Mouse (Mus musculus) limb, embryonic 14.5 days (tissue): ENCODE data around the gene Gstm5. TPM values are rescaled to one million over a fixed set of nuclear protein-coding genes. Genes with fewer than 3 reads are reported as not detected.

Experiments
- ATAC-seq: fragments of 200-750 bp; cut with Nextera tagmentation; 2 replicates; pipeline ENCODE4 v1.8.0; 2017; ENCODE audit warnings: low read depth, moderate number of reproducible peaks, moderate TSS enrichment; ENCODE audit not compliant: low FRiP score
- DNase-seq: peaks from one replicate; pipeline ENCODE4 v3.0.0-alpha.2; 2015; ENCODE audit warnings: low spot score
- H3K27ac ChIP-seq: fragments of 300-500 bp; sonication (generic); replicated peaks from 2 replicates; pipeline ENCODE4 v1.5.1; 2014; ENCODE audit warnings: low read depth, mild to moderate bottlenecking, low read length, moderate library complexity, mixed read lengths
- H3K27me3 ChIP-seq: fragments of 300-500 bp; sonication (generic); 2 replicates; pipeline ENCODE4 v1.6.1; 2014; ENCODE audit warnings: low read length, mixed read lengths; ENCODE audit not compliant: control insufficient read depth, insufficient read depth
- H3K36me3 ChIP-seq: fragments of 300-500 bp; sonication (generic); 2 replicates; pipeline ENCODE4 v1.6.1; 2014; ENCODE audit warnings: mild to moderate bottlenecking, low read length, moderate library complexity, mixed read lengths; ENCODE audit not compliant: control insufficient read depth, insufficient read depth
- H3K4me1 ChIP-seq: fragments of 300-500 bp; sonication (generic); 2 replicates; pipeline ENCODE4 v1.6.1; 2014; ENCODE audit warnings: antibody characterized with exemption, low read length, mixed read lengths; ENCODE audit not compliant: control insufficient read depth, insufficient read depth
- H3K4me2 ChIP-seq: fragments of 300-500 bp; sonication (generic); replicated peaks from 2 replicates; pipeline ENCODE4 v1.6.1; 2014; ENCODE audit warnings: low read depth, mild to moderate bottlenecking, low read length, moderate library complexity; ENCODE audit not compliant: severe bottlenecking
- H3K4me3 ChIP-seq: fragments of 300-500 bp; sonication (generic); replicated peaks from 2 replicates; pipeline ENCODE4 v1.5.1; 2014; ENCODE audit warnings: low read length
- H3K9ac ChIP-seq: fragments of 300-500 bp; sonication (generic); 2 replicates; pipeline ENCODE4 v1.6.1; 2014; ENCODE audit warnings: mild to moderate bottlenecking, low read depth, low read length, moderate library complexity; ENCODE audit not compliant: severe bottlenecking
- H3K9me3 ChIP-seq: fragments of 300-500 bp; sonication (generic); 2 replicates; pipeline ENCODE4 v1.6.1; 2016; ENCODE audit warnings: low read length; ENCODE audit not compliant: control insufficient read depth
- POLR2A ChIP-seq: fragments of 200-500 bp; IDR thresholded peaks from 2 replicates; pipeline ENCODE4 v1.8.0; 2012; ENCODE audit warnings: inconsistent platforms, mild to moderate bottlenecking, moderate library complexity, borderline replicate concordance; ENCODE audit not compliant: insufficient read depth, insufficient read length; ENCODE audit errors: extremely low read depth
- WGBS: fragments of 180-500 bp; shearing (Covaris S2); extraction: QIAGEN DNeasy Blood & Tissue Kit; methylation state at CpG from one replicate; pipeline ENCODE4 v1.1.7; 2014; 5-methylcytosine and 5-hydroxymethylcytosine counted together
- polyA plus RNA-seq, 2 experiments: library from polyadenylated mRNA; depleted of rRNA in 1 of 2; stranded (reverse) in 1 of 2; unstranded in 1 of 2; fragments of >200 nt; fragmentation: Nextera tagmentation in 1 of 2; extraction: Ambion mirVana in 1 of 2; gene quantifications; 2 replicates each; pipeline versions ENCODE4 v1.2.1 to v1.2.3; 2012 to 2014

Gstm5 gene
- polyA plus RNA-seq, 2 experiments = 154 to 214 TPM

GRCm38 (mm10) chr3:107849693-107850031, 46.0 kb upstream of the Gstm5 start:
- no peaks in the 10 kb centered on the region for H3K36me3 ChIP-seq
- no peaks in the 10 kb centered on the region for H3K27me3 ChIP-seq
- no peak overlapping the region for H3K27ac ChIP-seq
- no peak overlapping the region for H3K4me3 ChIP-seq
- TF ChIP-seq POLR2A = no peak
- H3K9me3 ChIP-seq = no peaks in the 10 kb centered on the region
- H3K9ac ChIP-seq = no peak overlapping the region
- peaks cover 18% of the 10 kb centered on the region for H3K4me1 ChIP-seq
- DNase-seq = no peak
- no peak overlapping the region for H3K4me2 ChIP-seq
- ATAC-seq = no peak
- WGBS = 61% methylated on average over 2 of the region's 2 CpGs

- WGBS = 27% methylated on average over 12 of the region's 12 CpGs
- Histone ChIP-seq H3K27ac (no peak overlapping the region), H3K9me3 (no peaks in the 10 kb centered on the region), H3K27me3 (no peaks in the 10 kb centered on the region), H3K36me3 (no peaks in the 10 kb centered on the region), H3K4me2 (peak overlapping the region; percentile 24; the same call in 1 of the 2 replicates), H3K4me1 (peaks cover 18% of the 10 kb centered on the region), H3K9ac (no peak overlapping the region), H3K4me3 (no peak overlapping the region)
- no peak for TF ChIP-seq POLR2A
- ATAC-seq (peak; percentile 55; the same call in 1 of the 2 replicates), DNase-seq (peak; percentile 47)
Measured at GRCm38 (mm10) chr3:107850418-107851031, 45.1 kb upstream of the Gstm5 start.

- no peak for TF ChIP-seq POLR2A
- ATAC-seq (no peak), DNase-seq (no peak)
- WGBS = 45% methylated on average over 7 of the region's 7 CpGs
- Histone ChIP-seq H3K9me3 (no peaks in the 10 kb centered on the region), H3K4me1 (peaks cover 18% of the 10 kb centered on the region), H3K9ac (no peak overlapping the region), H3K36me3 (no peaks in the 10 kb centered on the region), H3K4me2 (no peak overlapping the region), H3K27ac (no peak overlapping the region), H3K4me3 (no peak overlapping the region), H3K27me3 (no peaks in the 10 kb centered on the region)
Measured at GRCm38 (mm10) chr3:107852786-107853185, 42.8 kb upstream of the Gstm5 start.

GRCm38 (mm10) chr3:107853232-107854181, 42.1 kb upstream of the Gstm5 start:
- H3K4me3 ChIP-seq = no peak overlapping the region
- DNase-seq (no peak), ATAC-seq (no peak)
- H3K36me3 ChIP-seq = no peaks in the 10 kb centered on the region
- H3K9ac ChIP-seq = no peak overlapping the region
- 82% methylated on average over 17 of the region's 17 CpGs for WGBS
- H3K4me1 ChIP-seq = peaks cover 19% of the 10 kb centered on the region
- no peaks in the 10 kb centered on the region for H3K9me3 ChIP-seq
- no peak overlapping the region for H3K4me2 ChIP-seq
- TF ChIP-seq POLR2A = no peak
- H3K27ac ChIP-seq = no peak overlapping the region
- H3K27me3 ChIP-seq = no peaks in the 10 kb centered on the region

- DNase-seq = no peak
Measured at GRCm38 (mm10) chr3:107855368-107855767, 40.3 kb upstream of the Gstm5 start.

More at GRCm38 (mm10) chr3:107855368-107855767, 40.3 kb upstream of the Gstm5 start:
- Histone ChIP-seq H3K27me3 (no peaks in the 10 kb centered on the region), H3K9me3 (no peaks in the 10 kb centered on the region), H3K36me3 (no peaks in the 10 kb centered on the region), H3K9ac (no peak overlapping the region), H3K4me2 (no peak overlapping the region), H3K4me1 (peaks cover 12% of the 10 kb centered on the region), H3K4me3 (no peak overlapping the region), H3K27ac (no peak overlapping the region)
- 35% methylated on average over 13 of the region's 13 CpGs for WGBS
- TF ChIP-seq POLR2A = no peak
- ATAC-seq = no peak
